Mouse (Mus musculus) lung, postnatal 0 days (tissue): ENCODE data around the gene Ldah.

Source experiments
- CTCF ChIP-seq: IDR thresholded peaks from 2 replicates; pipeline ENCODE4 v1.5.1; 2016; ENCODE audit warnings: antibody characterized with exemption, mild to moderate bottlenecking
- EP300 ChIP-seq: IDR thresholded peaks from 2 replicates; pipeline ENCODE4 v1.6.1; 2016; ENCODE audit warnings: antibody characterized with exemption, mild to moderate bottlenecking, control low read depth

- TF ChIP-seq CTCF (no peak), EP300 (no peak)
Measured at GRCm38 (mm10) chr12:8216392-8217280, 8.7 kb downstream of the Ldah start.
